Mouse (Mus musculus) liver, embryonic 14.5 days (tissue): Measurements from ENCODE around the gene Tmem208.

Source experiments
- CTCF ChIP-seq: IDR thresholded peaks from 2 replicates; pipeline ENCODE4 v1.5.1; 2016; ENCODE audit warnings: antibody characterized with exemption, low read depth, control low read depth
- EP300 ChIP-seq: IDR thresholded peaks from 2 replicates; pipeline ENCODE4 v1.6.1; 2016; ENCODE audit warnings: antibody characterized with exemption, low read depth

- TF ChIP-seq CTCF, result no peak
- no peak for TF ChIP-seq EP300
Observed at GRCm38 (mm10) chr8:105345061-105345975, 19.2 kb downstream of the Tmem208 start.
